Mouse (Mus musculus): ENCODE measurements around the gene Ctnnbip1. TPM values are rescaled to one million over a fixed set of nuclear protein-coding genes. Genes with fewer than 3 reads are reported as not detected.
A peak's percentile ranks its signal among the peaks of the same experiment; 100 is the strongest.

Gene Ctnnbip1
- 18.3 and 19.0 TPM in 2 replicates for total RNA-seq (2012; rRNA removed)

DNA sequence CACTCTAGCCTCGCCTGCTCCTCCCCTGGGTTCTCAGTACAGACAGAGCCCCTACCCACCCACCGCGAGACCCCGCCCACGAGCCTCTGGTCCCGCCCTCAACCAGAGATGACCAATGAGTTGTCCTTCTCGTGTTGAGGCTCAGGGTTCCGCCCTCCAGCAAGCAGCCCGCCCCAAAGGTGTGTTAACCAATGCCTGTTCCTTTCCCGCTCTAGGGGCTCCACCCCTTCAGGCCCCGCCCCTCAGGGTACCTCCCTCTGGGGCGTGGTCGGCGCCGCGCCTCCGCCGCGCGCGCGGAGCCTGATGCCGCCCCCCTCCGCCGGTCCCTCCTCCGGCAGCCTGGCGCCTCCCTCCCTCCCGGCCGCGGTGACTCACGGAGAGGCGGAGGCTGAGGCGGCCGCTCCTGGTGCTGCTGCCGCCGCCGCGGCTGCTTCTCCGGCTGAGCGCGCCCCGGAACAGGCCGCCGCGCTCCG is at the start of gene Ctnnbip1:
Gene Ctnnbip1, plus strand, starts transcription at position 369 of the 473 bp plus-strand sequence.
- Histone ChIP-seq H3K27ac (ENCODE audit: insufficient read depth, low read depth, low read length, poor library complexity, severe bottlenecking) (no peak within 1 kb of the TSS), H3K4me1 (ENCODE audit: control insufficient read depth in 2 of 2, insufficient read depth in 2 of 2, low read length in 2 of 2, poor library complexity in 1 of 2) (peaks cover 0 to 2% of the 10 kb centered on the region in 2 experiments; a peak in 1 of 4 replicates), H3K9me3 (ENCODE audit: control insufficient read depth, insufficient read depth, low read depth, low read length) (no peaks in the 10 kb centered on the region), H3K36me3 (ENCODE audit: control insufficient read depth, insufficient read depth, low read length, poor library complexity, severe bottlenecking) (no peaks in the 10 kb centered on the region), H3K9ac (ENCODE audit: insufficient read depth, low read depth, low read length, poor library complexity, severe bottlenecking) (peak within 1 kb of the TSS; percentile 82), H3K4me3 (ENCODE audit: insufficient read depth in 1 of 2, low read depth in 1 of 2, low read length in 2 of 2, poor library complexity in 1 of 2, severe bottlenecking in 1 of 2) (peak within 1 kb of the TSS; percentile 73 to 90)
- no peak for TF ChIP-seq ZNF384 (IDR thresholded peaks at IDR 0.05; ENCODE audit: low read depth, low read length)
- TF ChIP-seq ZC3H11A (IDR thresholded peaks at IDR 0.05; ENCODE audit: borderline replicate concordance, low read depth, low read length), result no peak
- TF ChIP-seq HCFC1 (IDR thresholded peaks at IDR 0.05; ENCODE audit: borderline replicate concordance, insufficient read depth, low read length), result no peak
- no peak; the same call in 1 of the 2 replicates for TF ChIP-seq CHD2 (IDR thresholded peaks at IDR 0.05; ENCODE audit: low read depth, low read length)
- TF ChIP-seq MAFK (IDR thresholded peaks at IDR 0.05; ENCODE audit: insufficient read depth, low read depth, low read length), result no peak
- DNase-seq (ENCODE audit: low read depth, low spot score), result peak; percentile 97
- in situ Hi-C loops (cut with MboI; ENCODE audit: low sequenced_read_pairs in 2 of 2, unreplicated experiment in 2 of 2), result no loop called here

- no peak overlapping the region for H3K27ac ChIP-seq (ENCODE audit: insufficient read depth, low read depth, low read length, poor library complexity, severe bottlenecking)
- in situ Hi-C loops (cut with MboI; ENCODE audit: low sequenced_read_pairs in 2 of 2, unreplicated experiment in 2 of 2), result no loop called here
- DNase-seq (ENCODE audit: low read depth, low spot score), result no peak
Measured at GRCm38 (mm10) chr4:149469557-149469956, 48.5 kb upstream of the Ctnnbip1 start.

GRCm38 (mm10) chr4:149475096-149475495 is 42.9 kb upstream of the Ctnnbip1 start:
- in situ Hi-C loops (cut with MboI; ENCODE audit: low sequenced_read_pairs in 2 of 2, unreplicated experiment in 2 of 2), result no loop called here

More at GRCm38 (mm10) chr4:149469557-149469956, 48.5 kb upstream of the Ctnnbip1 start:
- Histone ChIP-seq H3K4me3 (ENCODE audit: insufficient read depth in 1 of 2, low read depth in 1 of 2, low read length in 2 of 2, poor library complexity in 1 of 2, severe bottlenecking in 1 of 2) (no peak overlapping the region), H3K9ac (ENCODE audit: insufficient read depth, low read depth, low read length, poor library complexity, severe bottlenecking) (no peak overlapping the region), H3K9me3 (ENCODE audit: control insufficient read depth, insufficient read depth, low read depth, low read length) (no peaks in the 10 kb centered on the region), H3K4me1 (ENCODE audit: control insufficient read depth in 2 of 2, insufficient read depth in 2 of 2, low read length in 2 of 2, poor library complexity in 1 of 2) (peaks cover 0 to 8% of the 10 kb centered on the region in 2 experiments; a peak in 2 of 4 replicates), H3K36me3 (ENCODE audit: control insufficient read depth, insufficient read depth, low read length, poor library complexity, severe bottlenecking) (no peaks in the 10 kb centered on the region)
- TF ChIP-seq HCFC1 (IDR thresholded peaks at IDR 0.05; ENCODE audit: borderline replicate concordance, insufficient read depth, low read length) (no peak), ZNF384 (IDR thresholded peaks at IDR 0.05; ENCODE audit: low read depth, low read length) (no peak), CHD2 (IDR thresholded peaks at IDR 0.05; ENCODE audit: low read depth, low read length) (no peak), MAFK (IDR thresholded peaks at IDR 0.05; ENCODE audit: insufficient read depth, low read depth, low read length) (no peak), ZC3H11A (IDR thresholded peaks at IDR 0.05; ENCODE audit: borderline replicate concordance, low read depth, low read length) (no peak)

GRCm38 (mm10) chr4:149477078-149477477 is 41.0 kb upstream of the Ctnnbip1 start, which contains the start of gene Tmem274:
Gene Tmem274, plus strand, starts transcription at chr4:149477378.
- Histone ChIP-seq H3K9me3 (ENCODE audit: control insufficient read depth, insufficient read depth, low read depth, low read length) (no peaks in the 10 kb centered on the region), H3K9ac (ENCODE audit: insufficient read depth, low read depth, low read length, poor library complexity, severe bottlenecking) (no peak within 1 kb of the TSS), H3K27ac (ENCODE audit: insufficient read depth, low read depth, low read length, poor library complexity, severe bottlenecking) (no peak within 1 kb of the TSS), H3K4me3 (ENCODE audit: insufficient read depth in 1 of 2, low read depth in 1 of 2, low read length in 2 of 2, poor library complexity in 1 of 2, severe bottlenecking in 1 of 2) (peak within 1 kb of the TSS in 1 of 2 experiments; percentile 20; a peak in 1 of 4 replicates), H3K36me3 (ENCODE audit: control insufficient read depth, insufficient read depth, low read length, poor library complexity, severe bottlenecking) (no peaks in the 10 kb centered on the region; the same call in 1 of the 2 replicates), H3K4me1 (ENCODE audit: control insufficient read depth in 2 of 2, insufficient read depth in 2 of 2, low read length in 2 of 2, poor library complexity in 1 of 2) (peaks cover 0 to 7% of the 10 kb centered on the region in 2 experiments; a peak in 1 of 4 replicates)
- no peak for TF ChIP-seq CHD2 (IDR thresholded peaks at IDR 0.05; ENCODE audit: low read depth, low read length)
- TF ChIP-seq ZC3H11A (IDR thresholded peaks at IDR 0.05; ENCODE audit: borderline replicate concordance, low read depth, low read length), result no peak
- no peak for TF ChIP-seq ZNF384 (IDR thresholded peaks at IDR 0.05; ENCODE audit: low read depth, low read length)
- no peak for TF ChIP-seq MAFK (IDR thresholded peaks at IDR 0.05; ENCODE audit: insufficient read depth, low read depth, low read length)
- TF ChIP-seq HCFC1 (IDR thresholded peaks at IDR 0.05; ENCODE audit: borderline replicate concordance, insufficient read depth, low read length), result no peak
- no peak for DNase-seq (ENCODE audit: low read depth, low spot score)
- in situ Hi-C loops (cut with MboI; ENCODE audit: low sequenced_read_pairs in 2 of 2, unreplicated experiment in 2 of 2), result no loop called here

More at GRCm38 (mm10) chr4:149475096-149475495, 42.9 kb upstream of the Ctnnbip1 start:
- Histone ChIP-seq H3K4me3 (ENCODE audit: insufficient read depth in 1 of 2, low read depth in 1 of 2, low read length in 2 of 2, poor library complexity in 1 of 2, severe bottlenecking in 1 of 2) (no peak overlapping the region), H3K27ac (ENCODE audit: insufficient read depth, low read depth, low read length, poor library complexity, severe bottlenecking) (no peak overlapping the region), H3K9me3 (ENCODE audit: control insufficient read depth, insufficient read depth, low read depth, low read length) (no peaks in the 10 kb centered on the region), H3K36me3 (ENCODE audit: control insufficient read depth, insufficient read depth, low read length, poor library complexity, severe bottlenecking) (no peaks in the 10 kb centered on the region; the same call in 1 of the 2 replicates), H3K4me1 (ENCODE audit: control insufficient read depth in 2 of 2, insufficient read depth in 2 of 2, low read length in 2 of 2, poor library complexity in 1 of 2) (peaks cover 0 to 6% of the 10 kb centered on the region in 2 experiments; a peak in 1 of 4 replicates), H3K9ac (ENCODE audit: insufficient read depth, low read depth, low read length, poor library complexity, severe bottlenecking) (no peak overlapping the region)
- TF ChIP-seq CHD2 (IDR thresholded peaks at IDR 0.05; ENCODE audit: low read depth, low read length) (no peak), HCFC1 (IDR thresholded peaks at IDR 0.05; ENCODE audit: borderline replicate concordance, insufficient read depth, low read length) (no peak), ZNF384 (IDR thresholded peaks at IDR 0.05; ENCODE audit: low read depth, low read length) (no peak), ZC3H11A (IDR thresholded peaks at IDR 0.05; ENCODE audit: borderline replicate concordance, low read depth, low read length) (no peak), MAFK (IDR thresholded peaks at IDR 0.05; ENCODE audit: insufficient read depth, low read depth, low read length) (no peak)
- DNase-seq (ENCODE audit: low read depth, low spot score), result no peak
